Mouse (Mus musculus): ENCODE results near the gene Clic6. TPM values are rescaled to one million over a fixed set of nuclear protein-coding genes. Genes with fewer than 3 reads are reported as not detected.

The Clic6 gene
- total RNA-seq, 2 experiments from 2014 or later = 0.13 to 0.23 TPM

Other genes starting within 250 kb of the Clic6 start
- under 1 TPM in 1 of 2 experiments, not detected in 1; 0.16 TPM for gene Kcne2, start 193.3 kb upstream of the Clic6 start, total RNA-seq (2021)
- gene Smim11, start 184.4 kb upstream of the Clic6 start, total RNA-seq (2021) = 10 to 100 TPM; 56.5 to 61.6 TPM
- gene Fam243, start 164.3 kb upstream of the Clic6 start, total RNA-seq (2021) = not detected
- gene Kcne1, start 126.3 kb upstream of the Clic6 start, total RNA-seq (2021) = not detected
- gene Rcan1, start 14.9 kb upstream of the Clic6 start, total RNA-seq (2021) = 10 to 100 TPM; 18.3 to 22.5 TPM

Data from adrenal gland, postnatal 36 days (tissue).